Mouse (Mus musculus) spleen, adult 2 months (tissue): ENCODE data around the gene Ttll11. TPM values are rescaled to one million over a fixed set of nuclear protein-coding genes. Genes with fewer than 3 reads are reported as not detected.
A peak's percentile ranks its signal among the peaks of the same experiment; 100 is the strongest.

ENCODE experiments used
- DNase-seq, 2 experiments: peaks; one replicate each; pipeline versions ENCODE4 v3.0.0 to v3.0.0-alpha.2; 2012 to 2021; ENCODE audit warnings: low spot score in 2 of 2, low read depth in 1 of 2
- H3K27ac ChIP-seq: fragments of 200-500 bp; 2 replicates; pipeline ENCODE4 v1.5.1; 2012; ENCODE audit warnings: low read length, inconsistent platforms; ENCODE audit not compliant: insufficient read depth
- H3K27me3 ChIP-seq: fragments of 200-500 bp; 2 replicates; pipeline ENCODE4 v1.6.1; 2012; ENCODE audit warnings: mild to moderate bottlenecking, moderate library complexity, low read length, inconsistent platforms; ENCODE audit not compliant: control insufficient read depth, insufficient read depth
- H3K36me3 ChIP-seq: fragments of 200-500 bp; 2 replicates; pipeline ENCODE4 v1.6.1; 2012; ENCODE audit warnings: mild to moderate bottlenecking, low read length, inconsistent platforms; ENCODE audit not compliant: control insufficient read depth, insufficient read depth
- H3K4me1 ChIP-seq: fragments of 200-500 bp; 2 replicates; pipeline ENCODE4 v1.6.1; 2011; ENCODE audit warnings: inconsistent platforms; ENCODE audit not compliant: control insufficient read depth, insufficient read depth, insufficient read length
- H3K4me3 ChIP-seq: fragments of 200-500 bp; 2 replicates; pipeline ENCODE4 v1.5.1; 2011; ENCODE audit warnings: mild to moderate bottlenecking, inconsistent platforms; ENCODE audit not compliant: insufficient read depth, insufficient read length; ENCODE audit errors: extremely low read depth
- CTCF ChIP-seq: fragments of 200-500 bp; IDR thresholded peaks from 2 replicates; pipeline ENCODE4 v1.5.1; 2011; ENCODE audit warnings: mild to moderate bottlenecking, inconsistent platforms; ENCODE audit not compliant: insufficient read depth, insufficient read length, insufficient replicate concordance; ENCODE audit errors: extremely low read depth
- POLR2A ChIP-seq: fragments of 200-500 bp; IDR thresholded peaks from 2 replicates; pipeline ENCODE4 v1.6.1; 2011; ENCODE audit warnings: low read depth, low read length, inconsistent platforms
- WGBS: fragments of 180-500 bp; shearing (Covaris S2); methylation state at CpG from one replicate; pipeline ENCODE4 v1.1.7; 2018; 5-methylcytosine and 5-hydroxymethylcytosine counted together
- polyA plus RNA-seq: library from polyadenylated mRNA; depleted of rRNA; stranded (reverse); fragments of >200 nt; gene quantifications from 2 replicates; pipeline ENCODE4 v1.2.3, GENCODE M21; 2012

Ttll11 gene
- polyA plus RNA-seq, 1 experiment: 1.3 TPM

- peaks cover 8% of the 10 kb centered on the region for H3K27me3 ChIP-seq
- 11% methylated on average over 1 of the region's 1 CpGs for WGBS
- DNase-seq: peak in 1 of 2 experiments; percentile 24
Observed at GRCm38 (mm10) chr2:36008071-36008470, 28.4 kb upstream of the Ttll11 start.

DNA sequence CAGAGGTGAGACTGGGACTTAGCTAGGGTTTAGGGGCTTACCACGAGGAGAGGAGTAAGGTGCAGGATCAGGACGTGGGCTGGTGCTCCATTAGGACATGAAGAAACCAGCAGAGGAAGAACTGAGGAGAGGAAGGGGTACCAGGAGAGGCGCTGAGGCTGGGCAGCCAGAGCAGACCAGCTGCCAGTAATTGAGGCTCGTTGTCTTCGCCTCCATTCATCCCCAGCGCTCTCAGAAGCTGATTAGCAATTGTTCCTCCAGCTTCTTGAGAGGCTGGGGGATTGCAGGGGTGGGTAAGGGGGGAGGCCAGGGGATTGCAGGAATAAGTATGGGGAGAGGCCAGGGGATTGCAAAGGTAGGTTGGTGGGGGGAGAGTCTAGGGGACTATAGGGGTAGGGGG lies 22.5 kb upstream of the Ttll11 start:
- Histone ChIP-seq H3K36me3 (no peaks in the 10 kb centered on the region), H3K27me3 (no peaks in the 10 kb centered on the region), H3K4me1 (no peaks in the 10 kb centered on the region), H3K4me3 (no peak overlapping the region), H3K27ac (no peak overlapping the region)
- 73% methylated on average over 6 of the region's 6 CpGs for WGBS
- DNase-seq: no peak
- TF ChIP-seq CTCF (no peak), POLR2A (no peak)

More at GRCm38 (mm10) chr2:36008071-36008470, 28.4 kb upstream of the Ttll11 start:
- Histone ChIP-seq H3K27ac (no peak overlapping the region), H3K36me3 (no peaks in the 10 kb centered on the region), H3K4me3 (no peak overlapping the region), H3K4me1 (no peaks in the 10 kb centered on the region)
- TF ChIP-seq CTCF (peak; percentile 62; the same call in 1 of the 2 replicates), POLR2A (no peak)

GRCm38 (mm10) chr2:36000390-36000789 lies 20.7 kb upstream of the Ttll11 start:
- no peaks in the 10 kb centered on the region for H3K4me1 ChIP-seq
- DNase-seq: no peak
- no peak overlapping the region for H3K4me3 ChIP-seq
- no peak overlapping the region for H3K27ac ChIP-seq
- 21% methylated on average over 1 of the region's 1 CpGs for WGBS
- TF ChIP-seq CTCF (no peak), POLR2A (no peak)
- H3K36me3 ChIP-seq: no peaks in the 10 kb centered on the region
- no peaks in the 10 kb centered on the region for H3K27me3 ChIP-seq

GRCm38 (mm10) chr2:35999212-35999611 lies 19.5 kb upstream of the Ttll11 start:
- no peak for TF ChIP-seq POLR2A
- TF ChIP-seq CTCF: no peak
- no peak for DNase-seq
- no peak overlapping the region for H3K4me3 ChIP-seq
- H3K36me3 ChIP-seq: no peaks in the 10 kb centered on the region
- no peaks in the 10 kb centered on the region for H3K27me3 ChIP-seq
- no peak overlapping the region for H3K27ac ChIP-seq
- H3K4me1 ChIP-seq: no peaks in the 10 kb centered on the region

DNA sequence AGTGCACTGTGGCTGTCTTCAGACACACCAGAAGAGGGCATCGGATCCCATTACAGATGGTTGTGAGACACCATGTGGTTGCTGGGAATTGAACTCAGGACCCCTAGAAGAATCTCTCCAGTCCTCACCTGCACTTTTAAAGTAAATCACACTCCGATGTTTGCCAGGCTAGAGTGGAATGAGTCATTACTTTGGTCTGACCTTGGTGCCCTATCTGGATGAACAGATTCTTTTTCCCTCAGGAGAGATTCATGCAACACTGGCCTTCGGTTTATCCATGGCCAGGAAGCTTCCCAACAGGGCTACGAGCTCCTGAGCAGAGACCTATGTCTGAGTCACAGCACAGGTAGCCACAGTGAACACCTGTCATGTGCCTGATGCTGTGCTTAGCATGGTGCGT lies 18.7 kb upstream of the Ttll11 start:
- no peaks in the 10 kb centered on the region for H3K4me1 ChIP-seq
- H3K27ac ChIP-seq: no peak overlapping the region
- no peaks in the 10 kb centered on the region for H3K36me3 ChIP-seq
- no peak for DNase-seq
- no peaks in the 10 kb centered on the region for H3K27me3 ChIP-seq
- TF ChIP-seq CTCF: no peak
- no peak for TF ChIP-seq POLR2A
- H3K4me3 ChIP-seq: no peak overlapping the region
- 92% methylated on average over 5 of the region's 5 CpGs for WGBS

- 35% methylated on average over 2 of the region's 2 CpGs for WGBS
- TF ChIP-seq POLR2A (no peak), CTCF (no peak)
- H3K27me3 ChIP-seq: no peaks in the 10 kb centered on the region
- no peaks in the 10 kb centered on the region for H3K4me1 ChIP-seq
- no peak for DNase-seq
- no peak overlapping the region for H3K27ac ChIP-seq
- H3K4me3 ChIP-seq: no peak overlapping the region
- no peaks in the 10 kb centered on the region for H3K36me3 ChIP-seq
Observed at GRCm38 (mm10) chr2:35996753-35997152, 17.0 kb upstream of the Ttll11 start.

- 81% methylated on average over 6 of the region's 6 CpGs for WGBS
- no peaks in the 10 kb centered on the region for H3K36me3 ChIP-seq
Observed at GRCm38 (mm10) chr2:35994303-35994702, 14.6 kb upstream of the Ttll11 start.

GRCm38 (mm10) chr2:35993481-35993880 lies 13.8 kb upstream of the Ttll11 start:
- DNase-seq: no peak
- WGBS: 70% methylated on average over 2 of the region's 2 CpGs
- Histone ChIP-seq H3K27ac (no peak overlapping the region), H3K4me1 (no peaks in the 10 kb centered on the region), H3K27me3 (no peaks in the 10 kb centered on the region), H3K36me3 (no peaks in the 10 kb centered on the region), H3K4me3 (no peak overlapping the region)
- TF ChIP-seq CTCF (no peak), POLR2A (no peak)

More at GRCm38 (mm10) chr2:35994303-35994702, 14.6 kb upstream of the Ttll11 start:
- TF ChIP-seq POLR2A (no peak), CTCF (no peak)
- H3K27me3 ChIP-seq: no peaks in the 10 kb centered on the region
- H3K4me1 ChIP-seq: no peaks in the 10 kb centered on the region
- DNase-seq: no peak
- H3K4me3 ChIP-seq: no peak overlapping the region
- H3K27ac ChIP-seq: no peak overlapping the region
